Mouse (Mus musculus) MN1 (cell line): ENCODE measurements around the gene Rnf126.

Experiments
- DNase-seq: peaks from one replicate; pipeline ENCODE4 v3.0.0-alpha.2; 2016; ENCODE audit warnings: low spot score

Gene Rnf126

DNA sequence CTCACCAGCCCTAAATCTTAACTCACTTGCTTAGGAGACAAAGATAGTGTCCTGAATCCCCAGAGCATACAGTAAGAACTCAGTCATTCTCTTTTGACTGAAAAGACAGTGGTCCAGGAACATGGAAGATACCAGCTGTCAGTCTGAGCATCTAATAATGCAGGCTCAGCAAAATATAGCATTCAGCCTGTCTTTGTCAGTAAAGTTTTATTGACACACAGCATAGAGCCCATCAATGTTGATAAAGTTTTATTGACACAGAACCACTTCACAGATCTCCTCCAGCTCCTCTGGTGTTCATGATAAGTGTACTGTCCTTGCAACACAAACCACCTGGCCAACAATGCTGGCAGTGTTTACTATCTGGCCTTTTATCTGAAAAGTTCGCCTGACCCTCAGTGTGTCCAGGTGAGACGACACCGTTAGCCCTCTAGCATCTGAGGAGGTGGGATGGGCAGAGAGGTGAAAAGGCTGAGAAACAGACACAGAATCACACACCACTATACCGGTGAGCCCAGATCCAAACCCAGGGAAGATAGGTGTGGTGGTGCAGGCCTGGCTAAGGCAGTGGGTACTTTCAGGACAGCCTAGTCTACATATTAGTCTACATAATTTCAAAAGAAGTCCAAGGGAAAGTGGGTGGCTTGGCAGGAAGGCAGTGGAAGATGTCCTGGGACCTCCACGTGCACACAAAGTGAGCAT, 25.7 kb upstream of the Rnf126 start:
- no peak for DNase-seq

- no peak for DNase-seq
Measured at GRCm38 (mm10) chr10:79790861-79791260, 24.1 kb upstream of the Rnf126 start, which contains the start of gene Prss57. Prss57 (minus strand) TSS chr10:79790961.

DNA sequence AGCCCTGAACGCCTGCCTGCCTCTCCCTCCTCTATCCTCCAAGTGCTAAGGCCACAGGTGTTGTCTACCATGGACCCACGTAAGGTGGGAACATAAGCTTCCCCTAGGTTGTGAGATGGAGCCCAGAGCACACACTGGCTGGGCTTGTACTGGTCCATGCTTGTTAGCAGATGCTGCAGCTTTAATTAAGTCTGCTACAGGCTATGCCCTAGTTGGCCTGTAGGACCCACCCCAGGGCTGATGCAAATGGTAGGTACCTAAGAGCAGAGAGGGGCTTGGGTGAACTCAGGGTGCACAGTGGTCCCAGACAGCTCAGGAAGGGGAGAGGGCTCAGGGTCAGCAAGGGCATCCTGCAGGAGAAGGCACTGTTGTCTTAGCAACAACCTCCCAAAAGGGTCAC, 22.8 kb upstream of the Rnf126 start:
- DNase-seq = no peak

- DNase-seq = peak; percentile 84
Measured at GRCm38 (mm10) chr10:79788386-79789158, 21.8 kb upstream of the Rnf126 start.

- peak; percentile 67 for DNase-seq
Measured at GRCm38 (mm10) chr10:79783920-79784800, 17.4 kb upstream of the Rnf126 start.

- DNase-seq = no peak
Measured at GRCm38 (mm10) chr10:79783050-79783449, 16.3 kb upstream of the Rnf126 start.

DNA sequence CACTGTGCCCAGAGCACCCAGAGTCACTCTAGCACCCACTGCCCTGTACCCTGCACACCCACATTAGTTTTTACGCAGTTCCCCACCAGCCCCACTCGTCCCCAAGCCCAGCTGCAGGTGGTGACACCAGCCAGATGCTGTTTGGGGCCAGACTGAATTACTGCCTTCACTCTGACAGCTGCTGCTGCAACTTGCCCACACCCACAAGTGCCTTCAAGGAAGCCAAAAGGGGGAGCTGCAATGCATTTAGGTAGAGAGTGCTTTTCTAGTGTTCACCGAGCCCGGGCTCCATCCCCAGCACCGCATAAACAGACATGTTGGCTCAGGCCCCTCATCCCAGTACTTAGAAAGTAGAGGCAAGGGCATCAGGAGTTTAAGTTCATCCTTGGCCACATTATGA, 15.2 kb upstream of the Rnf126 start:
- no peak for DNase-seq

DNA sequence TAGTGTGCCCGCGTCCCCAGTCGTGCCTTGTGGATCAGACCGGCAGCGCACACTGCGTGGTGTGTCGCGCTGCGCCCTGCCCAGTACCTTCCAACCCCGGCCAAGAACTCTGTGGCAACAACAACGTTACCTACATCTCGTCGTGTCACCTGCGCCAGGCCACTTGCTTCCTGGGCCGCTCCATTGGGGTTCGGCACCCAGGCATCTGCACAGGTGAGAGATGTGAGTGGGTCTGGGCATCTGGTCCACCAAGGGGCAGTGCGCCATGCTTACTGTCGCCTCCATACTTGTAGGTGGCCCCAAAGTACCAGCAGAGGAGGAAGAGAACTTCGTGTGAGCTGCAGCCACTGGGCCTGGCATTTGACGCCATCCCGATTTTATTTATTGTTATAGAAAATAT, 14.4 kb upstream of the Rnf126 start:
- DNase-seq = no peak

DNA sequence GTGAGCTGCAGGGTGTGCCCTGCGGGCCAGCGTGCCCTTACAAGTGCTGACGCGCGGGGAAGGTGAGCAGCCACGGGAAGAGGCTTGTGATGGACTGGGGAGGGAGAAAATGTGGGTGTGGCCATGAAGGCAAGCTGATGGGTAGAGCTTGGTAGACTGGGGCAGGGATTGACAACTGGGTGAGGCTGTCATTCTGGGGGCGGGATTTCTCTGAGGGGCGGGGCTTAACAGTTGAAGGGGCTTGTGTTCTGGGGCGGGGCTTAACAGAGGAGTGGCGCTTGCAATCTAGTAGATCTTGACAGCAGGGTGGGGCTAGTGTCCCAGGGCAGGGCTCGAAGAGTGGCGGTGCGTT, 13.9 kb upstream of the Rnf126 start:
- DNase-seq = no peak

GRCm38 (mm10) chr10:79779784-79780663, 13.3 kb upstream of the Rnf126 start:
- DNase-seq = peak; percentile 69

- no peak for DNase-seq
Measured at GRCm38 (mm10) chr10:79779193-79779592, 12.4 kb upstream of the Rnf126 start.

DNA sequence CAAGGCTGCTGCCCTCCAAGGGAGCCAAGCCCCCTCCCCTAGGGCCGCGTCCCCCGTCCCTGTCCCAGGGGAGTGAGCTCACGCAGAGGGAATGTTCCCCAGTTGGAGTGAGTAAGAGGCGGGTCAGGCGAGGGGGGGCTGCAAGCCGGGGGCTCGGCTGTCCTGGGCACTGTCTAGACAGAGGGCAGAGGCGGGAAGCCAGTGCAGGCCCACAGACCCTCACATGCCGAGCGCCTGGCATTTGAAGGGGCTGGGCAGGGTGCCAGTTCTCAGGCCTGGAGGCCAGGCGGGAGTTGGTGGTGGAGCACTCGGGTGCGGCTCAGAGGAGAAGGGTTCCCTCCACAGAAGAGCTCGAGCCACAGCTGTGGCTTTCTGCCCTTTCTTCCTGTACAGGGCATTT, 11.3 kb upstream of the Rnf126 start:
- peak; percentile 93 for DNase-seq

DNA sequence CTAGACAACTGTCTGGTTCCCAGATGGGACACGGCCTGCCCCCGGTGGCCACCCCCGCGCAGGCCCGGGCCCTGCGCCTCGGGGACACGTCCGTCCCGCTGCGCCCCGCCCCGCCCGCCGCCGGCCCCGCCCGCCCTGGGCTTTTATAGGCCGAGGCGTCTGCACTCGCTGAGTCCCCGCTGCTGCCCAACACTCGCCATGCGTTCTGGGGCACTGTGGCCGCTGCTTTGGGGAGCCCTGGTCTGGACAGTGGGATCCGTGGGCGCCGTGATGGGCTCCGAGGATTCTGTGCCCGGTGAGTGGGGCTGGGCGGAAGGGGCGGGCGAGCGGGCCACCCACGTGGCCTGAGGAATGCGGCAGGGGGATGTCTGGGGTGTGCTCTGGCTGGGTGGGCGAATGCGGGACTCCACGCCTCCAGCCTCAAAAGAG, 10.4 kb upstream of the Rnf126 start, which contains the start of gene Fstl3:
Gene Fstl3 (plus strand): TSS at position 170 of the 429 bp plus-strand sequence.
- no peak for DNase-seq

- no peak for DNase-seq
Measured at GRCm38 (mm10) chr10:79774486-79775279, 7.9 kb upstream of the Rnf126 start.

DNA sequence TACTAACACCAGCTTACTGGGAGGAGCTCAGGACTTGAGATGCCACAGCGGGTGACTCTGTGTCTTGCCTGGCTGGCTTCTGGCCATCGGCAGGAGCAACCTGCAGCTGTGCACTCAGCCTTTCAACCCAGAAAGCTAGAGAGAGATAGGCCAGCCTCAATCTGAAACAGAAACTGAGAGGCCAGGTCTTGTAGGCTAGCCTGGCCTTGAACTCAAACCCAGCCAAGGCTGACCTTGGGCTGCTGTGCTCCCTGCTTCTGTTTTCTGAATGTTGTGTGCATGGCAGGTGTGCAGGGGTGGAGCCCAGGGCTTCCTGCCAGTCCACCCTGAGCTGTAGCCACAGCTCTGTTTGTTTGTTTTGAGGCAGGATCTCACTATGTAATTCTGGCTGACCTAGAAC, 6.5 kb upstream of the Rnf126 start:
- no peak for DNase-seq

- DNase-seq = no peak
Measured at GRCm38 (mm10) chr10:79772320-79772719, 5.6 kb upstream of the Rnf126 start.

DNA sequence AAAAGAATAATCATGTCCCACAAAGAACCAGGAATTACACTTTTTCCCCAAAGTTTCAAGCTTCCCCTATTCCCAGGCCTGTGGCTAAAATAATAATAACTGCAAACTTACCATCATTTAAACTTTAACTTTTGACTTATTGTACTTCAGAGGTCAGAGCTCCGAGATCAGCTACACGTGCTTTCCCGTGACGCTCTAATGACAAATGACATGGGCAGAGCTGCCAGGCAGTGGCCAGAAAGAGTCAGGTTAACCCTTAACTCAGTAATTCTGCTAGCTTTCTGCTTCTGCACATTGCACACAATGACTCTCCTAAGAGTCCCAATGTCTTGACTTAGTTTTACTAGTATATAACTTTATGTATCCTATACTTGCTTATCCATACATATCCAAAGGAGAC, 2.6 kb upstream of the Rnf126 start:
- DNase-seq = no peak

- peak; percentile 83 for DNase-seq
Measured at GRCm38 (mm10) chr10:79768400-79768799, 1.6 kb upstream of the Rnf126 start.

DNA sequence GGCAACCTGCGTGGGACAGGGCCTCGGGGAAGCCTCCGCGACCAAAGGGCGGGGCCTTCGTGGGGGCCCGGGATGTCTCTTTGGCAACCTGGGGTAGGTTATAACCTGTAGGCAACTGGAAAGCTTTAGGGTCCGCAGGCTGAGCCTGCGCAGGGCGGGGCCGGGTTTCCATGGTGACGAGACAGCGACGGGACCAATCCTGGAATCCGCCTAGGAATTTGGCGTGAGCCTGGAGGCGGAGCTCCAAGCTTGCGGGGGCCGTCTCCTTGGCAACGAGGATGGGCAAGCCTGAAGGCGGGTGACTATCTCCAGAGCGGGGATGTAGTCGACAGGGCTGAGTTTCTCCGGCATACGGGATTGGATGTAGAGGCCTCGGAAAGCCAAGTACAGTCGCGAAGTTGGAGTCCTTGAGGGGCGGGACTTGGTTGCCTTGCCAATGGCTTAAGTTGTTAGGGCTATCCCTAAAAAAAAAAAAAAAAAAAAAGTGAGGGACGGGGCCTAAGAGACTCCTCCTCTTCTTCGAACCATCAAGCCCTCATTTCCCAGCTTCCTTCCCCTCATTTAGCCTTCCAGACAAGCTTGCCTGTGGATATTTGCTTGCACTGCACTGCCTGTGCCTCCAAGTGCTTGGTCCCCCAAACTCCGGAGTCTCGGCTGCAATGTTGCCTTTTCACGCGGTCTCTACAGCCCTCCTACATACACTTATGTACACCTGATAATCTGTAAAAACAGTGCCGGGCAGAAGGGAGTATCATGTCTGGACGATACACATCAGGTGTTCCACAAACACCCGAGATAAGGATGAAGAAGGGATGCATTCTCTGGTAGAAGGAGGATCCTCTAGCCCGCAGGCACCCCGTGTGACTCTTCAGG, 856 bp upstream of the Rnf126 start:
- DNase-seq = peak; percentile 98
